Mouse (Mus musculus): ENCODE results near the gene Tyk2. TPM values are rescaled to one million over a fixed set of nuclear protein-coding genes. Genes with fewer than 3 reads are reported as not detected.
A peak's percentile ranks its signal among the peaks of the same experiment; 100 is the strongest.

Tyk2 gene
- polyA plus RNA-seq, 1 experiment = 17.8 TPM

- 0 out of 2 replicates have a peak overlapping the region, but pooled peaks have one; percentile 3 for H3K9ac ChIP-seq (ENCODE audit: low read depth, poor library complexity, severe bottlenecking)
- H3K4me3 ChIP-seq (ENCODE audit: low read depth, low read length) = peak overlapping the region; percentile 46
- H3K27ac ChIP-seq (ENCODE audit: insufficient read depth, low read length) = no peak overlapping the region
- H3K9me3 ChIP-seq (replicated peaks; ENCODE audit: control insufficient read depth, insufficient read depth, low read length, poor library complexity, severe bottlenecking) = no peaks in the 10 kb centered on the region
- TF ChIP-seq EP300 (IDR thresholded peaks at IDR 0.05; ENCODE audit: insufficient read depth, low read depth, low read length) (no peak), CTCF (IDR thresholded peaks at IDR 0.05; ENCODE audit: low read depth, low read length) (no peak), POLR2A (IDR thresholded peaks at IDR 0.05; ENCODE audit: insufficient read depth, low read length) (no peak)
- H3K36me3 ChIP-seq (ENCODE audit: control insufficient read depth, insufficient read depth, low read length, poor library complexity, severe bottlenecking) = no peaks in the 10 kb centered on the region
- H3K27me3 ChIP-seq (ENCODE audit: control insufficient read depth, insufficient read depth, low read length, poor library complexity, severe bottlenecking) = no peaks in the 10 kb centered on the region
- no peaks in the 10 kb centered on the region for H3K4me1 ChIP-seq (ENCODE audit: control insufficient read depth, insufficient read depth, low read length)
Measured at GRCm38 (mm10) chr9:21153331-21153730, 22.3 kb upstream of the Tyk2 start.

DNA sequence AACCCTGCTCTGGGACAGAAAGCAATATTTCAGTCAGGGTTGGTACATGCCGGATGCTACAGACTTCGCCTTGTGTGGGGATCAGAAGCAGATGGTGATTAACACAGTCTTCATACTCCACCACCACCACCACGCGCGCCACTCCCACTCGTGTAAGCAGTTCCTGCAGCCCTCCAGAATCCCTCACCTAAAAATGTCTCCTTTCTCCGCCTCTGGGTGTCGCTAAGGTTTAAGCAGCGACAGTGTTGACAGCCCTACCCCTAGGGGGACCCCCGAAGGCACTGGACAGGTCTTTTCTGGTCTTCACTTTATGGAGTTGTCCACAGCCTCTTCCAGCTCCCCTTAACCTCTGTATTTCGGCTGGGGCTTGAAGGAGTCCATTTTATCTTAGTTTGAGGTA lies 21.7 kb upstream of the Tyk2 start:
- peak; percentile 93 for TF ChIP-seq CTCF (IDR thresholded peaks at IDR 0.05; ENCODE audit: low read depth, low read length)
- no peak for TF ChIP-seq POLR2A (IDR thresholded peaks at IDR 0.05; ENCODE audit: insufficient read depth, low read length)
- TF ChIP-seq EP300 (IDR thresholded peaks at IDR 0.05; ENCODE audit: insufficient read depth, low read depth, low read length) = no peak
- no peak overlapping the region for H3K27ac ChIP-seq (ENCODE audit: insufficient read depth, low read length)

GRCm38 (mm10) chr9:21149654-21150419 lies 18.8 kb upstream of the Tyk2 start, which contains the start of gene Cdc37:
Cdc37 (minus strand) TSS chr9:21149982.
- H3K27me3 ChIP-seq (ENCODE audit: control insufficient read depth, insufficient read depth, low read length, poor library complexity, severe bottlenecking) = no peaks in the 10 kb centered on the region
- peaks cover 1% of the 10 kb centered on the region for H3K4me1 ChIP-seq (ENCODE audit: control insufficient read depth, insufficient read depth, low read length)
- peaks cover 3% of the 10 kb centered on the region for H3K36me3 ChIP-seq (ENCODE audit: control insufficient read depth, insufficient read depth, low read length, poor library complexity, severe bottlenecking)
- H3K4me3 ChIP-seq (ENCODE audit: low read depth, low read length) = peak within 1 kb of the TSS; percentile 98
- peak within 1 kb of the TSS; percentile 88 for H3K9ac ChIP-seq (ENCODE audit: low read depth, poor library complexity, severe bottlenecking)
- TF ChIP-seq EP300 (IDR thresholded peaks at IDR 0.05; ENCODE audit: insufficient read depth, low read depth, low read length) (0 out of 2 replicates have a peak, but pooled peaks have one; percentile 28), CTCF (IDR thresholded peaks at IDR 0.05; ENCODE audit: low read depth, low read length) (no peak), POLR2A (IDR thresholded peaks at IDR 0.05; ENCODE audit: insufficient read depth, low read length) (no peak)
- H3K9me3 ChIP-seq (replicated peaks; ENCODE audit: control insufficient read depth, insufficient read depth, low read length, poor library complexity, severe bottlenecking) = no peaks in the 10 kb centered on the region
- H3K27ac ChIP-seq (ENCODE audit: insufficient read depth, low read length) = no peak within 1 kb of the TSS

More for the DNA sequence above, 21.7 kb upstream of the Tyk2 start:
- H3K4me3 ChIP-seq (ENCODE audit: low read depth, low read length) = peak overlapping the region; percentile 10; the same call in 1 of the 2 replicates
- H3K27me3 ChIP-seq (ENCODE audit: control insufficient read depth, insufficient read depth, low read length, poor library complexity, severe bottlenecking) = no peaks in the 10 kb centered on the region
- no peaks in the 10 kb centered on the region for H3K4me1 ChIP-seq (ENCODE audit: control insufficient read depth, insufficient read depth, low read length)
- no peaks in the 10 kb centered on the region; the same call in 1 of the 2 replicates for H3K36me3 ChIP-seq (ENCODE audit: control insufficient read depth, insufficient read depth, low read length, poor library complexity, severe bottlenecking)
- H3K9ac ChIP-seq (ENCODE audit: low read depth, poor library complexity, severe bottlenecking) = no peak overlapping the region
- no peaks in the 10 kb centered on the region for H3K9me3 ChIP-seq (replicated peaks; ENCODE audit: control insufficient read depth, insufficient read depth, low read length, poor library complexity, severe bottlenecking)

- Histone ChIP-seq H3K4me3 (ENCODE audit: low read depth, low read length) (peak overlapping the region; percentile 98), H3K36me3 (ENCODE audit: control insufficient read depth, insufficient read depth, low read length, poor library complexity, severe bottlenecking) (peaks cover 9% of the 10 kb centered on the region), H3K4me1 (ENCODE audit: control insufficient read depth, insufficient read depth, low read length) (peaks cover 1% of the 10 kb centered on the region), H3K27me3 (ENCODE audit: control insufficient read depth, insufficient read depth, low read length, poor library complexity, severe bottlenecking) (no peaks in the 10 kb centered on the region), H3K9ac (ENCODE audit: low read depth, poor library complexity, severe bottlenecking) (peak overlapping the region; percentile 88), H3K9me3 (replicated peaks; ENCODE audit: control insufficient read depth, insufficient read depth, low read length, poor library complexity, severe bottlenecking) (no peaks in the 10 kb centered on the region), H3K27ac (ENCODE audit: insufficient read depth, low read length) (no peak overlapping the region)
- TF ChIP-seq EP300 (IDR thresholded peaks at IDR 0.05; ENCODE audit: insufficient read depth, low read depth, low read length) (no peak), CTCF (IDR thresholded peaks at IDR 0.05; ENCODE audit: low read depth, low read length) (no peak), POLR2A (IDR thresholded peaks at IDR 0.05; ENCODE audit: insufficient read depth, low read length) (no peak)
Measured at GRCm38 (mm10) chr9:21149077-21149653, 18.1 kb upstream of the Tyk2 start.

- TF ChIP-seq CTCF (IDR thresholded peaks at IDR 0.05; ENCODE audit: low read depth, low read length) = no peak
- no peak for TF ChIP-seq EP300 (IDR thresholded peaks at IDR 0.05; ENCODE audit: insufficient read depth, low read depth, low read length)
- no peak for TF ChIP-seq POLR2A (IDR thresholded peaks at IDR 0.05; ENCODE audit: insufficient read depth, low read length)
- H3K36me3 ChIP-seq (ENCODE audit: control insufficient read depth, insufficient read depth, low read length, poor library complexity, severe bottlenecking) = peaks cover 10% of the 10 kb centered on the region
Measured at GRCm38 (mm10) chr9:21148427-21148826, 17.4 kb upstream of the Tyk2 start.

DNA sequence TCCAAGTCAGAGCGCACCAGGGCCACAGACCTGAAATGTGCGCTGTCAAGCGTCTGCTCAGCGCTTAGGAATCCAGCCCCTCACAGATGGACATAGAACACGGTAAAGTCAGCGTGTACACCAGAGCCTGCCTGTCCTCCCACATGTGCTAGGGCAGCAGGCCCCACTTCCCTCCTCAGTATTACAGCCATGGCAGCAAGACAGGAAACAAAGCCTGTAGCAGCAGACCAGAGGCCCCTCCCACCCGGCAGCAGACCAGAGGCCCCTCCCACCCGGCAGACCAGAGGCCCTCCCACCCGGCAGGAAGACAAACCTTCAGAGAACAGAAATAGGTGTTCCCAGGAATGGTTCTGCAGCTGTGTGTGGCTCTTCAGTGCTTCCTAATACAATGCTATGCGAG lies 15.7 kb upstream of the Tyk2 start:
- Histone ChIP-seq H3K9ac (ENCODE audit: low read depth, poor library complexity, severe bottlenecking) (no peak overlapping the region), H3K9me3 (replicated peaks; ENCODE audit: control insufficient read depth, insufficient read depth, low read length, poor library complexity, severe bottlenecking) (no peaks in the 10 kb centered on the region), H3K4me1 (ENCODE audit: control insufficient read depth, insufficient read depth, low read length) (peaks cover 1% of the 10 kb centered on the region), H3K36me3 (ENCODE audit: control insufficient read depth, insufficient read depth, low read length, poor library complexity, severe bottlenecking) (peaks cover 13% of the 10 kb centered on the region), H3K4me3 (ENCODE audit: low read depth, low read length) (peak overlapping the region; percentile 27), H3K27me3 (ENCODE audit: control insufficient read depth, insufficient read depth, low read length, poor library complexity, severe bottlenecking) (no peaks in the 10 kb centered on the region), H3K27ac (ENCODE audit: insufficient read depth, low read length) (no peak overlapping the region)
- TF ChIP-seq POLR2A (IDR thresholded peaks at IDR 0.05; ENCODE audit: insufficient read depth, low read length) (no peak), CTCF (IDR thresholded peaks at IDR 0.05; ENCODE audit: low read depth, low read length) (no peak), EP300 (IDR thresholded peaks at IDR 0.05; ENCODE audit: insufficient read depth, low read depth, low read length) (no peak)

More at GRCm38 (mm10) chr9:21148427-21148826, 17.4 kb upstream of the Tyk2 start:
- Histone ChIP-seq H3K9me3 (replicated peaks; ENCODE audit: control insufficient read depth, insufficient read depth, low read length, poor library complexity, severe bottlenecking) (no peaks in the 10 kb centered on the region), H3K9ac (ENCODE audit: low read depth, poor library complexity, severe bottlenecking) (peak overlapping the region; percentile 88), H3K27me3 (ENCODE audit: control insufficient read depth, insufficient read depth, low read length, poor library complexity, severe bottlenecking) (no peaks in the 10 kb centered on the region), H3K27ac (ENCODE audit: insufficient read depth, low read length) (no peak overlapping the region), H3K4me1 (ENCODE audit: control insufficient read depth, insufficient read depth, low read length) (peaks cover 1% of the 10 kb centered on the region), H3K4me3 (ENCODE audit: low read depth, low read length) (peak overlapping the region; percentile 98)

Data from ES-Bruce4 (cell line).